Mouse (Mus musculus): ENCODE data around the gene Mycbp. TPM values are rescaled to one million over a fixed set of nuclear protein-coding genes. Genes with fewer than 3 reads are reported as not detected.
A peak's percentile ranks its signal among the peaks of the same experiment; 100 is the strongest.

The Mycbp gene
- polyA plus RNA-seq, 1 experiment from 2014 or later: 55.4 TPM

DNA sequence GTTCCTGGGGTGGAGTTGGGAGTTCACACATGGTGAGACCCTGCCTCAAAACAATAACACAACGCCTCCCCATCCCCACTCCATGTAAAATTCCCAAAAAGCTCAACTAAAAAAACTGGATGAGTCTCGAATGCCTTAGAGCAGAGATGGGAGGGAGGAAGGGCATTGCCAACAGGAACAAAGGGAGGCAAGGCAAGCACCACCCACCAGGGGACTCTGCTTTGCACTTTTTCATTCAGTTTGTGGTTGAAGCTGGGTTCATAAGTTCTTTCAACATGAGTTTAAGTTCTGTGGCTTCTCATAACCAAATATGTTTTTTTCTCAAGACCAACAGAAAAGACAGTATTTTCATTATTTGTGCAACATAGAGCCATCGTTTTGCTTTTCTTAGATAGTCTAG lies 1.2 kb upstream of the Mycbp start:
- no peak for ATAC-seq (replicated peaks; ENCODE audit: extremely low read depth, insufficient read depth, low FRiP score)
- WGBS: 73% methylated on average over 3 of the region's 3 CpGs
- Histone ChIP-seq H3K4me1 (ENCODE audit: control insufficient read depth, insufficient read depth, low read length) (peaks cover 7% of the 10 kb centered on the region), H3K4me2 (ENCODE audit: low read depth, low read length) (no peak overlapping the region), H3K27me3 (ENCODE audit: control insufficient read depth, insufficient read depth, low read length) (no peaks in the 10 kb centered on the region), H3K27ac (ENCODE audit: low read length) (no peak overlapping the region), H3K36me3 (ENCODE audit: control insufficient read depth, insufficient read depth) (no peaks in the 10 kb centered on the region), H3K4me3 (ENCODE audit: low read length) (no peak overlapping the region), H3K9me3 (replicated peaks; ENCODE audit: control insufficient read depth, low read length) (no peaks in the 10 kb centered on the region), H3K9ac (ENCODE audit: low read length) (no peak overlapping the region)

DNA sequence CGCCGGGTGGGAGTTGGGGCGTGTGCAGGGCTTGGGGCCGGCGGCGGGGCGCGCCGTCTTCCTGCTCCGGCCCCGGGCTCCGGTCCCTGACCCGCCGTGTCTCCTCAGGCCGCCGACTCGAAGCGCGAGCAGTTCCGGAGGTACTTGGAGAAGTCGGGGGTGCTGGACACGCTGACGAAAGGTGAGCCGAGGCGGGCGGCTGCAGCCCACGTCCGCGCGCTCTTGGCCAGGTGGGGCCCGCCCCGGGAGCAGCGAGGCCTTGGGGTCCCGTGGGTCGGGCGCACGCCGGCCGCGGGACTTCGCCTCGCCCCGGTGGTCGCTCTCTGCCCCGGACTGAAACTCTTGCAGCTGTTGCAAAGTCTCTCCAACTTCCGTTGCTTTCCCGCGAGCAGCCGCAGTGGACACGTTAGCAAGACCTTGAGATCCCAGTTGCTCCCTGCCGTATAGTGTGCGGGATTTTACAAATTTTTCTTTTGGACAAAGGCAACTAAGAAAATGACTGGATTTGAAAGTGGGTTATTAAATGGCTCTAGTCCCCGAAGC lies 565 bp downstream of the Mycbp start:
- Histone ChIP-seq H3K36me3 (ENCODE audit: control insufficient read depth, insufficient read depth) (0 out of 2 replicates have a peak, but pooled peaks cover 3% of the 10 kb centered on the region), H3K27me3 (ENCODE audit: control insufficient read depth, insufficient read depth, low read length) (no peaks in the 10 kb centered on the region), H3K4me2 (ENCODE audit: low read depth, low read length) (peak overlapping the region; percentile 83), H3K4me1 (ENCODE audit: control insufficient read depth, insufficient read depth, low read length) (peaks cover 7% of the 10 kb centered on the region), H3K9me3 (replicated peaks; ENCODE audit: control insufficient read depth, low read length) (no peaks in the 10 kb centered on the region), H3K27ac (ENCODE audit: low read length) (peak overlapping the region; percentile 87), H3K4me3 (ENCODE audit: low read length) (peak overlapping the region; percentile 91), H3K9ac (ENCODE audit: low read length) (peak overlapping the region; percentile 90)
- ATAC-seq (replicated peaks; ENCODE audit: extremely low read depth, insufficient read depth, low FRiP score): peak; percentile 49
- under 1% methylated on average over 40 of the region's 53 CpGs for WGBS

DNA sequence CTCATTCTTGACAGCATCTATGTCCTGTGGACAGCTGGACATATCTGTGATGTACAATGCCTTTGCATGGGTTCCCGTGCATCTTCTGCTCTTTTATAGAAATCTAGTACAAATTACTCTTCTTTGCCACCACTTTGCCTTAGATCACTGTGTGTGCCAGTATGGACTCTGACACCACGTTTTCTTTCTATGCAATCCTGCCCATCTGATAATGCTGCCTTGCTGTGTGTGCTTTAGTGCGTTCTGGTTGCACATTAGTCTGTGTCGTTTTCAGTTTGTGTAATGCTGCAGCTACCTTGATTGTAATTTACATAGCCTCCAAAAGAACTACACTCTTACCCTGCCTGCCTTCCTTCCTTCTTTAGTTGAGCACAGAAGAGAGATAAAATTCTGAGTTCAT lies 6.9 kb downstream of the Mycbp start:
- Histone ChIP-seq H3K9me3 (replicated peaks; ENCODE audit: control insufficient read depth, low read length) (no peaks in the 10 kb centered on the region), H3K4me2 (ENCODE audit: low read depth, low read length) (no peak overlapping the region), H3K4me3 (ENCODE audit: low read length) (no peak overlapping the region), H3K4me1 (ENCODE audit: control insufficient read depth, insufficient read depth, low read length) (peaks cover 10% of the 10 kb centered on the region), H3K27ac (ENCODE audit: low read length) (no peak overlapping the region), H3K36me3 (ENCODE audit: control insufficient read depth, insufficient read depth) (0 out of 2 replicates have a peak, but pooled peaks cover 8% of the 10 kb centered on the region), H3K9ac (ENCODE audit: low read length) (no peak overlapping the region), H3K27me3 (ENCODE audit: control insufficient read depth, insufficient read depth, low read length) (no peaks in the 10 kb centered on the region)
- ATAC-seq (replicated peaks; ENCODE audit: extremely low read depth, insufficient read depth, low FRiP score): no peak
- WGBS: 81% methylated on average over 4 of the region's 4 CpGs

DNA sequence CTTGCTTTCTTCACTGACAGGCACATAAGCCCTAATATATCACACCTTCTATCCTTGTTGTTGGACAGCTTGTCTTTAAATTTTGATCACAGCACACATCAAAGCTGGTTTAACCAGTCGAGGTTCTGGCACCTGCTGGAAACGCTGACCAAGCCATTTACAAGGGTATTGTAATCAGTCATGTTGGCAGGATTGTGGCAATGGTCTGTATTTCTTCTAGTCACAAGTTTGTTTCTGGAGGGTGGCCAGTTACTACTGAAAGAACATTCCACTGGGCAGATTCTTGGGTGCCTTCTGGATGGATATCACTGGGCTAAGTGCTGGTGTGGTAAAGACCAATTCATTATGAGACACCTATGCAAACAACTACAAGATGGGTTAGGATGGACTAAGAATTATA lies 7.8 kb downstream of the Mycbp start:
- Histone ChIP-seq H3K36me3 (ENCODE audit: control insufficient read depth, insufficient read depth) (0 out of 2 replicates have a peak, but pooled peaks cover 8% of the 10 kb centered on the region), H3K4me2 (ENCODE audit: low read depth, low read length) (no peak overlapping the region), H3K27ac (ENCODE audit: low read length) (no peak overlapping the region), H3K9ac (ENCODE audit: low read length) (no peak overlapping the region), H3K27me3 (ENCODE audit: control insufficient read depth, insufficient read depth, low read length) (no peaks in the 10 kb centered on the region), H3K4me3 (ENCODE audit: low read length) (no peak overlapping the region), H3K9me3 (replicated peaks; ENCODE audit: control insufficient read depth, low read length) (no peaks in the 10 kb centered on the region), H3K4me1 (ENCODE audit: control insufficient read depth, insufficient read depth, low read length) (peaks cover 10% of the 10 kb centered on the region)
- no peak for ATAC-seq (replicated peaks; ENCODE audit: extremely low read depth, insufficient read depth, low FRiP score)
- 44% methylated on average over 2 of the region's 2 CpGs for WGBS

DNA sequence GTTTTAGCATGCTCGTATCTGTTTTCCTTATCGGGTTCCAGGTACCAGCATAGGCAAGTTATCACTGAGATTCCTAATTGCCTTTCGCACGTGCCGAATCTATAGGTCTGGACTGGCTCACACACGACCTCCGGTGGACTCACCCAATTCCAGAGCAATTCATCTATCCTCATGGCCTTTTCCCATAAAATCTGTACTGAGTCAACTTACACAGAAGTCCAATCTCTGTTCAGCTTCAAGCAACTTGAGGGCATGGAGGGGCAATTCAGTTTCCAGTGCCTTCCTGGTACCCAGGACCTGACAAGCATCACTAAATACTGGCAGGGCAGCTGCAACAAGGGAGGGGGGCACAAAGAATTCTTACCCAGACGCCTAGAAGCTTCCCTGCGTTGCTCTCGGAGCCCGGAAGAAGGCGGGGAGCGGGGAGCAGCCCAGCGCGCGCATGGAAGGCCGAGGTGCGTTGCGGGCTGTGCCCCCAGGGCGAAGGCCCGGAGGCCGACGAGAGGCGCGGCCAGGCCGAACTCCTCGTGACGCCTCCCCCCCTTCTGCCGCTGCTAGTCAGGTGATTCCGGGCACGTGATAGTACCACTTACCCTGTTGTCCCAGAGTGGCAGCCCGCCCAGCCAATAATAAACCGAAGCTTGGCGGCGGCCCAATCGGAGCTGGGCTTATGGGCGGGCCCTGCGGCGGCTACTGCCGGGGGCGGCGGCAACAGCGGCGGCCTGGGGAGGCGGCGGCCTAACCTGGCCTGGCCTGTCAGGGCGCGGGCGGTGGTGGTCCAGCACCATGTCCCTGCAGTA lies 12.3 kb downstream of the Mycbp start, which contains the start of gene Rragc:
TSS of gene Rragc (plus strand) at position 699 of the 800 bp plus-strand sequence.
- H3K27ac ChIP-seq (ENCODE audit: low read length): peak within 1 kb of the TSS; percentile 92
- H3K4me2 ChIP-seq (ENCODE audit: low read depth, low read length): peak within 1 kb of the TSS; percentile 81
- H3K27me3 ChIP-seq (ENCODE audit: control insufficient read depth, insufficient read depth, low read length): no peaks in the 10 kb centered on the region
- peaks cover 13% of the 10 kb centered on the region for H3K36me3 ChIP-seq (ENCODE audit: control insufficient read depth, insufficient read depth)
- no peaks in the 10 kb centered on the region for H3K9me3 ChIP-seq (replicated peaks; ENCODE audit: control insufficient read depth, low read length)
- peak within 1 kb of the TSS; percentile 98 for H3K4me3 ChIP-seq (ENCODE audit: low read length)
- 1% methylated on average over 49 of the region's 49 CpGs for WGBS
- peak; percentile 99 for ATAC-seq (replicated peaks; ENCODE audit: extremely low read depth, insufficient read depth, low FRiP score)
- H3K9ac ChIP-seq (ENCODE audit: low read length): peak within 1 kb of the TSS; percentile 97
- peaks cover 22% of the 10 kb centered on the region for H3K4me1 ChIP-seq (ENCODE audit: control insufficient read depth, insufficient read depth, low read length)

DNA sequence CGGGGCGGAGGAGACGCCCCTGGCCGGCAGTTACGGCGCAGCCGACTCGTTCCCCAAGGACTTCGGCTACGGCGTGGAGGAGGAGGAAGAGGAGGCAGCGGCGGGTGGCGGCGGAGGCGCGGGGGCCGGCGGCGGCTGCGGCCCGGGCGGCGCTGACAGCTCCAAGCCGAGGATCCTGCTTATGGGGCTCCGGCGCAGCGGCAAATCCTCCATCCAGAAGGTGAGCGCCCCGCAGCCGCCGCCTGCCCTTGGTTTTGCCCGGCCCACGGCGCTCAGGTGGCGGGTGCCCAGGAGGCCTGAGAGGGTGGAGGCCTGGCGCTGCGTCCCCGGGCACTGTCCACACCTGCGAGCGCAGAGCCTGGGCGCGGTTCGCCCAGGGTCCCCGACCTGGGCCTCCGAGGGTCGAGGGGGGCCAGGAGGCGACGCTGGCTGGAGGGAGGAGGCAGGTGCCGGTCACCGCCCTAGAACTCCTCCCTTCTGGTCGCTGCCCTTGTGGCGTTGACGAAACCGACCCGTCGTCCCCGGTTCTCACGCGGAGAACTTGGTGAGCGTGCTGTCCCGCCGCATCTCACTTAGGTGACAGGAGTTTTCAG lies 13.0 kb downstream of the Mycbp start, which contains the start of gene 4930535I16Rik:
TSS of gene 4930535I16Rik (minus strand) at position 475 of the 593 bp plus-strand sequence.
- Histone ChIP-seq H3K4me2 (ENCODE audit: low read depth, low read length) (peak within 1 kb of the TSS; percentile 81), H3K36me3 (ENCODE audit: control insufficient read depth, insufficient read depth) (peaks cover 13% of the 10 kb centered on the region), H3K27ac (ENCODE audit: low read length) (peak within 1 kb of the TSS; percentile 92), H3K4me3 (ENCODE audit: low read length) (peak within 1 kb of the TSS; percentile 98), H3K9me3 (replicated peaks; ENCODE audit: control insufficient read depth, low read length) (no peaks in the 10 kb centered on the region), H3K27me3 (ENCODE audit: control insufficient read depth, insufficient read depth, low read length) (no peaks in the 10 kb centered on the region), H3K4me1 (ENCODE audit: control insufficient read depth, insufficient read depth, low read length) (peaks cover 18% of the 10 kb centered on the region), H3K9ac (ENCODE audit: low read length) (peak within 1 kb of the TSS; percentile 97)
- peak; percentile 28 for ATAC-seq (replicated peaks; ENCODE audit: extremely low read depth, insufficient read depth, low FRiP score)
- under 1% methylated on average over 59 of the region's 63 CpGs for WGBS

DNA sequence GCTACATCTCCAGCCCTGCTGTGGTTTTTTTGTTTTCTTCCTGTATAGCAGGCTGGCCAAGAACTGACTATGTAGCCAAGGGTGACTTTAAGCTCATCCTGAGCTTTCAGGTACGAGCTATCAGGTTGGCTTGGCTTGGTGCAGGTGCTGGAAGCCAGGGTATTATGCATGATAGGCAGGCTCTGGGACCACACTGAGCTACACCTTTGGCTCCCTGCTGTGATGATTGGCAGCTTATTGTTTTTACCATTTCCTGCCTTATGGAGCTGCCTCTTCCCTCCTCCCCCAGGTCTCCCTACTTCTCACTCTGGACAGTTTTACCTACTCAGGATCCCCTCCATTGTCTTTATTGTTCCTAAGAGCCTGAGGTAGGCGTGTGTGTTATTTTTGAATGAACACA lies 14.2 kb downstream of the Mycbp start:
- no peak overlapping the region for H3K27ac ChIP-seq (ENCODE audit: low read length)
- whole genome bisulfite sequencing: 69% methylated on average over 2 of the region's 2 CpGs
- H3K36me3 ChIP-seq (ENCODE audit: control insufficient read depth, insufficient read depth): peaks cover 13% of the 10 kb centered on the region
- H3K4me2 ChIP-seq (ENCODE audit: low read depth, low read length): peak overlapping the region; percentile 81
- peaks cover 18% of the 10 kb centered on the region for H3K4me1 ChIP-seq (ENCODE audit: control insufficient read depth, insufficient read depth, low read length)
- ATAC-seq (replicated peaks; ENCODE audit: extremely low read depth, insufficient read depth, low FRiP score): no peak
- peak overlapping the region; percentile 98; the same call in 1 of the 2 replicates for H3K4me3 ChIP-seq (ENCODE audit: low read length)
- H3K9ac ChIP-seq (ENCODE audit: low read length): peak overlapping the region; percentile 28; the same call in 1 of the 2 replicates
- H3K27me3 ChIP-seq (ENCODE audit: control insufficient read depth, insufficient read depth, low read length): no peaks in the 10 kb centered on the region
- H3K9me3 ChIP-seq (replicated peaks; ENCODE audit: control insufficient read depth, low read length): no peaks in the 10 kb centered on the region

DNA sequence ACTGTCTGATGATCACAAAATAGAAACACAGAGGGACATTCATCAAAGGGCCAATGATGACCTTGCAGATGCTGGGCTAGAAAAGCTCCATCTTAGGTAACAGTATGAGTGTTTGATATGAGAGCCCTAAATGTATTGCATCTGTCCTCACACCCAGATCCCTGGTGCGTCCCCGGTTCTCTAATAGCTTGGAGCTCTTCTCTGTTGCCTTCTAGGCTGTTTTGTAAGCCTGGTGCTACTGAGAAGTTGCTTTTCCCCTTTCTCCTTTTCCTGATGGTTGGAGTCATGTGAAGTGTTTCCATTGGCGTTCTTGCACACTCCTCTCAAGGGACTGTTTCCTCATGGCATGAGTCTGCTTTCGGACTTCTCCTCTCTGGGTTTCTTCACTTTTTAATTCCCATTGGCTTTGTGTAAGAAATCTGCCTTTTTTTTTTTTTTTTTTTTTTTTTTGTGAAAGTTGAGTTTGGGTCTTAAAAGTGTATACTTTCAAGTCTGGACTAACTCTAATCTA lies 16.5 kb downstream of the Mycbp start:
- no peak overlapping the region for H3K4me3 ChIP-seq (ENCODE audit: low read length)
- WGBS: 86% methylated on average over 4 of the region's 4 CpGs
- peaks cover 29% of the 10 kb centered on the region for H3K36me3 ChIP-seq (ENCODE audit: control insufficient read depth, insufficient read depth)
- no peaks in the 10 kb centered on the region for H3K9me3 ChIP-seq (replicated peaks; ENCODE audit: control insufficient read depth, low read length)
- H3K4me1 ChIP-seq (ENCODE audit: control insufficient read depth, insufficient read depth, low read length): peaks cover 14% of the 10 kb centered on the region
- no peak overlapping the region for H3K4me2 ChIP-seq (ENCODE audit: low read depth, low read length)
- H3K27me3 ChIP-seq (ENCODE audit: control insufficient read depth, insufficient read depth, low read length): no peaks in the 10 kb centered on the region
- no peak overlapping the region for H3K27ac ChIP-seq (ENCODE audit: low read length)
- H3K9ac ChIP-seq (ENCODE audit: low read length): no peak overlapping the region
- ATAC-seq (replicated peaks; ENCODE audit: extremely low read depth, insufficient read depth, low FRiP score): no peak

All from heart, embryonic 16.5 days (tissue).